Mouse (Mus musculus): ENCODE data around the gene Pmpca. TPM values are rescaled to one million over a fixed set of nuclear protein-coding genes. Genes with fewer than 3 reads are reported as not detected.

The Pmpca gene
- total and polyA plus RNA-seq, 2 experiments, result 38.2 to 52.0 TPM

- peaks cover 19% of the 10 kb centered on the region for H3K36me3 ChIP-seq (ENCODE audit: control insufficient read depth, insufficient read depth, low read length)
- DNase-seq (ENCODE audit: extremely low read depth, low read depth, low spot score), result no peak
- no peak for TF ChIP-seq CTCF (IDR thresholded peaks at IDR 0.05; ENCODE audit: low read depth, low read length)
- TF ChIP-seq POLR2A (IDR thresholded peaks at IDR 0.05; ENCODE audit: extremely low read depth, insufficient read depth, low read length), result no peak
- no peak overlapping the region for H3K9ac ChIP-seq (ENCODE audit: low read depth, low read length)
- H3K79me2 ChIP-seq (ENCODE audit: control insufficient read depth, insufficient read depth, low read length), result peaks cover 13% of the 10 kb centered on the region; the same call in 1 of the 2 replicates
- WGBS, result 86% methylated on average over 3 of the region's 3 CpGs
- no peaks in the 10 kb centered on the region for H3K27me3 ChIP-seq (ENCODE audit: control insufficient read depth, insufficient read depth, low read length)
- peaks cover 8% of the 10 kb centered on the region for H3K4me1 ChIP-seq (ENCODE audit: control insufficient read depth, insufficient read depth, low read length)
- H3K27ac ChIP-seq (replicated peaks; ENCODE audit: insufficient read depth, low read depth, low read length), result no peak overlapping the region
- H3K4me3 ChIP-seq (ENCODE audit: insufficient read depth, low read depth, low read length), result no peak overlapping the region
Observed at GRCm38 (mm10) chr2:26387713-26388112, 1.4 kb upstream of the Pmpca start.

GRCm38 (mm10) chr2:26388682-26389153, 421 bp upstream of the Pmpca start:
- WGBS, result 1% methylated on average over 42 of the region's 45 CpGs
- Histone ChIP-seq H3K27ac (replicated peaks; ENCODE audit: insufficient read depth, low read depth, low read length) (no peak overlapping the region), H3K27me3 (ENCODE audit: control insufficient read depth, insufficient read depth, low read length) (no peaks in the 10 kb centered on the region), H3K9ac (ENCODE audit: low read depth, low read length) (peak overlapping the region; percentile 92), H3K79me2 (ENCODE audit: control insufficient read depth, insufficient read depth, low read length) (peaks cover 13% of the 10 kb centered on the region; the same call in 1 of the 2 replicates), H3K4me1 (ENCODE audit: control insufficient read depth, insufficient read depth, low read length) (peaks cover 8% of the 10 kb centered on the region), H3K4me3 (ENCODE audit: insufficient read depth, low read depth, low read length) (peak overlapping the region; percentile 73), H3K36me3 (ENCODE audit: control insufficient read depth, insufficient read depth, low read length) (peaks cover 22% of the 10 kb centered on the region)
- no peak for DNase-seq (ENCODE audit: extremely low read depth, low read depth, low spot score)
- TF ChIP-seq POLR2A (IDR thresholded peaks at IDR 0.05; ENCODE audit: extremely low read depth, insufficient read depth, low read length), result no peak

- Histone ChIP-seq H3K27me3 (ENCODE audit: control insufficient read depth, insufficient read depth, low read length) (no peaks in the 10 kb centered on the region), H3K9ac (ENCODE audit: low read depth, low read length) (no peak overlapping the region), H3K4me3 (ENCODE audit: insufficient read depth, low read depth, low read length) (no peak overlapping the region), H3K36me3 (ENCODE audit: control insufficient read depth, insufficient read depth, low read length) (peaks cover 25% of the 10 kb centered on the region), H3K4me1 (ENCODE audit: control insufficient read depth, insufficient read depth, low read length) (peaks cover 8% of the 10 kb centered on the region), H3K27ac (replicated peaks; ENCODE audit: insufficient read depth, low read depth, low read length) (no peak overlapping the region), H3K79me2 (ENCODE audit: control insufficient read depth, insufficient read depth, low read length) (peaks cover 13% of the 10 kb centered on the region; the same call in 1 of the 2 replicates)
- WGBS, result 75% methylated on average over 3 of the region's 3 CpGs
- TF ChIP-seq CTCF (IDR thresholded peaks at IDR 0.05; ENCODE audit: low read depth, low read length), result no peak
- DNase-seq (ENCODE audit: extremely low read depth, low read depth, low spot score), result no peak
Observed at GRCm38 (mm10) chr2:26390954-26391353, 1.8 kb downstream of the Pmpca start.

- WGBS, result 90% methylated on average over 6 of the region's 6 CpGs
- TF ChIP-seq POLR2A (IDR thresholded peaks at IDR 0.05; ENCODE audit: extremely low read depth, insufficient read depth, low read length) (no peak), CTCF (IDR thresholded peaks at IDR 0.05; ENCODE audit: low read depth, low read length) (no peak)
Observed at GRCm38 (mm10) chr2:26391617-26392016, 2.5 kb downstream of the Pmpca start.

GRCm38 (mm10) chr2:26398978-26399377, 9.8 kb downstream of the Pmpca start:
- WGBS, result 29% methylated on average over 8 of the region's 8 CpGs
- Histone ChIP-seq H3K9ac (ENCODE audit: low read depth, low read length) (no peak overlapping the region), H3K79me2 (ENCODE audit: control insufficient read depth, insufficient read depth, low read length) (no peaks in the 10 kb centered on the region), H3K4me3 (ENCODE audit: insufficient read depth, low read depth, low read length) (no peak overlapping the region), H3K27me3 (ENCODE audit: control insufficient read depth, insufficient read depth, low read length) (no peaks in the 10 kb centered on the region), H3K4me1 (ENCODE audit: control insufficient read depth, insufficient read depth, low read length) (peaks cover 14% of the 10 kb centered on the region), H3K36me3 (ENCODE audit: control insufficient read depth, insufficient read depth, low read length) (peaks cover 30% of the 10 kb centered on the region), H3K27ac (replicated peaks; ENCODE audit: insufficient read depth, low read depth, low read length) (peak overlapping the region; percentile 49)
- TF ChIP-seq POLR2A (IDR thresholded peaks at IDR 0.05; ENCODE audit: extremely low read depth, insufficient read depth, low read length) (no peak), CTCF (IDR thresholded peaks at IDR 0.05; ENCODE audit: low read depth, low read length) (0 out of 2 replicates have a peak, but pooled peaks have one; percentile 5)
- DNase-seq (ENCODE audit: extremely low read depth, low read depth, low spot score), result peak; percentile 76

More at GRCm38 (mm10) chr2:26391617-26392016, 2.5 kb downstream of the Pmpca start:
- Histone ChIP-seq H3K36me3 (ENCODE audit: control insufficient read depth, insufficient read depth, low read length) (peaks cover 27% of the 10 kb centered on the region), H3K27me3 (ENCODE audit: control insufficient read depth, insufficient read depth, low read length) (no peaks in the 10 kb centered on the region), H3K4me1 (ENCODE audit: control insufficient read depth, insufficient read depth, low read length) (peaks cover 8% of the 10 kb centered on the region), H3K27ac (replicated peaks; ENCODE audit: insufficient read depth, low read depth, low read length) (no peak overlapping the region), H3K79me2 (ENCODE audit: control insufficient read depth, insufficient read depth, low read length) (peaks cover 13% of the 10 kb centered on the region; the same call in 1 of the 2 replicates), H3K9ac (ENCODE audit: low read depth, low read length) (no peak overlapping the region), H3K4me3 (ENCODE audit: insufficient read depth, low read depth, low read length) (no peak overlapping the region)
- DNase-seq (ENCODE audit: extremely low read depth, low read depth, low spot score), result no peak

- peak overlapping the region; percentile 49 for H3K27ac ChIP-seq (replicated peaks; ENCODE audit: insufficient read depth, low read depth, low read length)
- DNase-seq (ENCODE audit: extremely low read depth, low read depth, low spot score), result peak; percentile 96
- H3K4me3 ChIP-seq (ENCODE audit: insufficient read depth, low read depth, low read length), result no peak overlapping the region
- 12% methylated on average over 5 of the region's 5 CpGs for WGBS
- H3K27me3 ChIP-seq (ENCODE audit: control insufficient read depth, insufficient read depth, low read length), result no peaks in the 10 kb centered on the region
- H3K79me2 ChIP-seq (ENCODE audit: control insufficient read depth, insufficient read depth, low read length), result 0 out of 2 replicates have a peak, but pooled peaks cover 1% of the 10 kb centered on the region
- TF ChIP-seq POLR2A (IDR thresholded peaks at IDR 0.05; ENCODE audit: extremely low read depth, insufficient read depth, low read length), result no peak
- TF ChIP-seq CTCF (IDR thresholded peaks at IDR 0.05; ENCODE audit: low read depth, low read length), result no peak
- peaks cover 14% of the 10 kb centered on the region for H3K4me1 ChIP-seq (ENCODE audit: control insufficient read depth, insufficient read depth, low read length)
- H3K9ac ChIP-seq (ENCODE audit: low read depth, low read length), result no peak overlapping the region
- H3K36me3 ChIP-seq (ENCODE audit: control insufficient read depth, insufficient read depth, low read length), result peaks cover 27% of the 10 kb centered on the region
Observed at GRCm38 (mm10) chr2:26399647-26400046, 10.5 kb downstream of the Pmpca start.
